Mouse (Mus musculus) ovary, postnatal 10 days (tissue): Measurements from ENCODE around the gene Rab3c.

Experiments used
- DNase-seq: peaks from one replicate; pipeline ENCODE4 v3.0.0; 2022; ENCODE audit warnings: low spot score

Gene Rab3c

GRCm38 (mm10) chr13:110093720-110094685 lies 186.8 kb downstream of the Rab3c start:
- DNase-seq: no peak

GRCm38 (mm10) chr13:110083961-110084360 lies 196.8 kb downstream of the Rab3c start:
- DNase-seq: no peak

- no peak for DNase-seq
These were observed 199.6 kb downstream of the Rab3c start for GRCm38 (mm10) chr13:110081174-110081573.

GRCm38 (mm10) chr13:110075587-110075986 lies 205.2 kb downstream of the Rab3c start:
- no peak for DNase-seq

GRCm38 (mm10) chr13:110074180-110074579 lies 206.6 kb downstream of the Rab3c start:
- DNase-seq: no peak

- no peak for DNase-seq
These were observed 213.6 kb downstream of the Rab3c start for GRCm38 (mm10) chr13:110067149-110067548.

- DNase-seq: no peak
These were observed 214.1 kb downstream of the Rab3c start for GRCm38 (mm10) chr13:110066674-110067073.

GRCm38 (mm10) chr13:110062835-110063411 lies 217.9 kb downstream of the Rab3c start:
- DNase-seq: no peak

GRCm38 (mm10) chr13:110062288-110062687 lies 218.5 kb downstream of the Rab3c start:
- DNase-seq: no peak

- no peak for DNase-seq
These were observed 226.3 kb downstream of the Rab3c start for GRCm38 (mm10) chr13:110054538-110054937.

- DNase-seq: no peak
These were observed 231.9 kb downstream of the Rab3c start for GRCm38 (mm10) chr13:110048767-110049434.

- DNase-seq: no peak
These were observed 236.4 kb downstream of the Rab3c start for GRCm38 (mm10) chr13:110044418-110044817.

- DNase-seq: no peak
These were observed 240.9 kb downstream of the Rab3c start for GRCm38 (mm10) chr13:110039779-110040498.

GRCm38 (mm10) chr13:110039170-110039569 lies 241.6 kb downstream of the Rab3c start:
- no peak for DNase-seq

GRCm38 (mm10) chr13:110038521-110038920 lies 242.3 kb downstream of the Rab3c start:
- DNase-seq: no peak

GRCm38 (mm10) chr13:110034885-110035284 lies 245.9 kb downstream of the Rab3c start:
- no peak for DNase-seq

- no peak for DNase-seq
These were observed 246.8 kb downstream of the Rab3c start for GRCm38 (mm10) chr13:110034041-110034440.

GRCm38 (mm10) chr13:110031886-110032285 lies 248.9 kb downstream of the Rab3c start:
- DNase-seq: no peak

GRCm38 (mm10) chr13:110031061-110031460 lies 249.7 kb downstream of the Rab3c start:
- no peak for DNase-seq

- DNase-seq: no peak
These were observed 256.2 kb downstream of the Rab3c start for GRCm38 (mm10) chr13:110024381-110025161.

- DNase-seq: no peak
These were observed 257.8 kb downstream of the Rab3c start for GRCm38 (mm10) chr13:110023031-110023430.
